Mouse (Mus musculus) ES-E14 (cell line): Measurements from ENCODE around the gene Nectin3.

Experiments
- CHD2 ChIP-seq: IDR thresholded peaks from 2 replicates; pipeline ENCODE4 v1.6.1; 2014; ENCODE audit warnings: mild to moderate bottlenecking, low read depth, low read length, inconsistent platforms
- HCFC1 ChIP-seq: IDR thresholded peaks from 2 replicates; pipeline ENCODE4 v1.6.1; 2012; ENCODE audit warnings: low read length, inconsistent platforms, borderline replicate concordance; ENCODE audit not compliant: insufficient read depth
- MAFK ChIP-seq: IDR thresholded peaks from 2 replicates; pipeline ENCODE4 v1.6.1; 2014; ENCODE audit warnings: mild to moderate bottlenecking, low read depth, low read length, inconsistent platforms; ENCODE audit not compliant: insufficient read depth
- ZC3H11A ChIP-seq: IDR thresholded peaks from 2 replicates; pipeline ENCODE4 v1.6.1; 2012; ENCODE audit warnings: low read depth, mild to moderate bottlenecking, inconsistent platforms, low read length, borderline replicate concordance
- ZNF384 ChIP-seq: IDR thresholded peaks from 2 replicates; pipeline ENCODE4 v1.6.1; 2012; ENCODE audit warnings: low read depth, low read length, inconsistent platforms

DNA sequence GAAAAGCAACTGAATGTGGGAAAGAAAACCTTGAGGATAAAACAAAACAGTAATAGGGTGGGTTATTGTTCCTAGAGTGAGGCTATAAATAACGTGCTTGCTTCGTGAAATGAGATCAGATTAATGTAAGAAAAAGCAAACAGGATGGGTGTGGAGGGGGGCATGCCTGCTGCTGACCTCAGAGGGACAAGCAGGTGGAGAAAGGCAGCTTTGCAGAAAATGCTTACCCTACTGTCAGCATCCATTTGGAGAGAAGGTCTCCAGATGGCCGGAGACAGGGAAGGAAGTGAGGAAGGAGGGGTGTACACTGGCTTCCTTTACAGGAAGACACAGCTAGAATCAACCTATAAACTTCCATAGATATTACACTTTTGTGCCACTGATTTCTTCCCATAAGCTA, 121.8 kb downstream of the Nectin3 start:
- TF ChIP-seq CHD2 = no peak
- TF ChIP-seq MAFK = no peak
- no peak for TF ChIP-seq HCFC1
- TF ChIP-seq ZNF384 = no peak
- TF ChIP-seq ZC3H11A = no peak
